Mouse (Mus musculus) midbrain, postnatal 0 days (tissue): ENCODE measurements around the gene Tjp3. TPM values are rescaled to one million over a fixed set of nuclear protein-coding genes. Genes with fewer than 3 reads are reported as not detected.

Experiments used
- ATAC-seq: fragments of 200-750 bp; cut with Nextera tagmentation; 2 replicates; pipeline ENCODE4 v1.8.0; 2017; ENCODE audit warnings: moderate number of reproducible peaks, mild to moderate bottlenecking, moderate TSS enrichment, moderate library complexity; ENCODE audit not compliant: low FRiP score
- DNase-seq: peaks from one replicate; pipeline ENCODE4 v3.0.0-alpha.2; 2015; ENCODE audit warnings: low spot score
- H3K27ac ChIP-seq: fragments of 300-500 bp; sonication (generic); 2 replicates; pipeline ENCODE4 v1.5.1; 2014; ENCODE audit warnings: low read depth, mild to moderate bottlenecking, low read length, mixed read lengths
- H3K27me3 ChIP-seq: fragments of 300-500 bp; sonication (generic); 2 replicates; pipeline ENCODE4 v1.6.1; 2014; ENCODE audit warnings: low read length, control low read depth, mixed read lengths; ENCODE audit not compliant: insufficient read depth
- H3K36me3 ChIP-seq: fragments of 300-500 bp; sonication (generic); 2 replicates; pipeline ENCODE4 v1.6.1; 2014; ENCODE audit warnings: low read length, control low read depth, mixed read lengths; ENCODE audit not compliant: insufficient read depth
- H3K4me1 ChIP-seq: fragments of 300-500 bp; sonication (generic); 2 replicates; pipeline ENCODE4 v1.6.1; 2014; ENCODE audit warnings: mild to moderate bottlenecking, control low read depth, antibody characterized with exemption, low read length, mixed read lengths; ENCODE audit not compliant: insufficient read depth
- H3K4me2 ChIP-seq: fragments of 300-500 bp; sonication (generic); 2 replicates; pipeline ENCODE4 v1.6.1; 2014; ENCODE audit warnings: low read depth, mild to moderate bottlenecking, low read length, mixed read lengths; ENCODE audit not compliant: poor library complexity, severe bottlenecking
- H3K4me3 ChIP-seq: fragments of 300-500 bp; sonication (generic); 2 replicates; pipeline ENCODE4 v1.5.1; 2014; ENCODE audit warnings: low read depth, mild to moderate bottlenecking, low read length, moderate library complexity
- H3K9ac ChIP-seq: fragments of 300-500 bp; sonication (generic); replicated peaks from 2 replicates; pipeline ENCODE4 v1.6.1; 2014; ENCODE audit warnings: mild to moderate bottlenecking, low read length, moderate library complexity, mixed read lengths; ENCODE audit not compliant: poor library complexity, severe bottlenecking
- H3K9me3 ChIP-seq: fragments of 300-500 bp; sonication (generic); 2 replicates; pipeline ENCODE4 v1.6.1; 2016; ENCODE audit warnings: low read length, control low read depth
- CTCF ChIP-seq: IDR thresholded peaks from 2 replicates; pipeline ENCODE4 v1.5.1; 2016; ENCODE audit warnings: antibody characterized with exemption, mild to moderate bottlenecking
- WGBS: fragments of 180-500 bp; shearing (Covaris S2); extraction: QIAGEN DNeasy Blood & Tissue Kit; methylation state at CpG from one replicate; pipeline ENCODE4 v1.1.7; 2014; 5-methylcytosine and 5-hydroxymethylcytosine counted together
- polyA plus RNA-seq: library from polyadenylated mRNA; unstranded; fragments of >200 nt; fragmentation: Nextera tagmentation; extraction: Ambion mirVana; gene quantifications from 2 replicates; pipeline ENCODE4 v1.2.1, GENCODE M21; 2015
- total RNA-seq: library from RNA; depleted of rRNA; stranded (reverse); fragments of >200 nt; gene quantifications from 2 replicates; pipeline ENCODE4 v1.2.3, GENCODE M21; 2014

Gene Tjp3
- total and polyA plus RNA-seq, 2 experiments from 2014 or later: 6.3 to 9.2 TPM

DNA sequence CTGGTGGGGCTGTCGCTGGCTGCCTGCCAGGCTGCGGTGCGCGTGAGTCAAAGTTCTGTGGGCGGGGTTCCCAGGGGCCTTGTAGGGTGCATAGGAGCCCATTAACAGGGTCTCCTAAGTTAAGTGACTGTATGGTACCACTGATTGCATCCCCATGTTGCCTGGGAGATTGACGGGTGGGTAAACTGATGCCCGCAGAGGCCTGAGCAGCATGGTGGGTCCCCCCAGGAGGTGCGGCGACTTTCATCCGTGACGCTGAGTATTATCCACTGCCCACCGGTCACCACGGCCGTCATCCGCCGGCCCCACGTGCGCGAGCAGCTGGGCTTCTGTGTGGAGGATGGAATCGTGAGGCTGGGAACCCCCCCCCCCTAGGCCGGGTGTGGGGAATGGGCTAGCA is 19.0 kb downstream of the Tjp3 start:
- Histone ChIP-seq H3K9me3 (no peaks in the 10 kb centered on the region), H3K4me1 (peaks cover 5% of the 10 kb centered on the region), H3K36me3 (peaks cover 30% of the 10 kb centered on the region), H3K9ac (no peak overlapping the region), H3K27me3 (no peaks in the 10 kb centered on the region), H3K4me2 (no peak overlapping the region), H3K27ac (no peak overlapping the region), H3K4me3 (no peak overlapping the region)
- TF ChIP-seq CTCF: no peak
- no peak for DNase-seq
- no peak for ATAC-seq
- WGBS: 92% methylated on average over 21 of the region's 21 CpGs

DNA sequence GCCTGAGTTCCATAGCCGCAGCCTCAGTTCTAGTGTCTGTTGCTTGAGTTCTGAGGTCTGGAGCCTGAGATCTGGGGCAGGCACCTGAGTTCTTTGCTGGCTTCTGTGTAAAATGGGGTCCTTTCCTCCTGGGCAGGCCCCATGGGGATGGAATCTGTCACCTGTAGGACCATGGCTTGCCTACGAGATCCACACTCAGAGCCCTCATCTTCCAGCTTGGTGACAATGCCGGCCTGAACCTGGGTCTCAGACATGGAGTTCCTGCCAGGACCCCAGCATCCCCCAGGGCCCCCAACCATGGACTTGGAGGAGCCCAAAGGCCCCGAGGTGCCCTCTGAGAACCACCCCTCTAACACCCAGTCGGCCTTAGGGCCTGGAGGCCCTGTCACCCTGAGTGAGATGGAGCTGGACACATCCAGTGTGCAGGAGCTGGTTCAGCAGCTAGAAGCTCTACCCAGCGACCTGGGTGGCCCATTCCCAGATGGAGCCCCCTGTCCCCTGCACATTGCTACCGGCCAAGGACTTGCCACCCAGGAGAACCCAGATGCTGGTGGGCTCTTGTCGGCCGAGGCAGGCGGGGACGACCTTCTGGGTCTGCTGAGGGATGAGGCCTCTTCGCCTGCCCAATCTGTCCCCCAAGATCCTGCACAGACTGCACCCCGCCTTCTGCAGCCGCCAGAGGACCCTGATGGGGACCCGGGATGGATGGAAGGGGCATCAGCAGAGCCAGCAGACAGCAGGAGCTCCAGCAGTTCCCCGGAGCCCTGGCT is 22.6 kb downstream of the Tjp3 start:
- ATAC-seq (no peak), DNase-seq (no peak)
- Histone ChIP-seq H3K27ac (no peak overlapping the region), H3K4me1 (peaks cover 13% of the 10 kb centered on the region), H3K4me3 (peak overlapping the region; percentile 61), H3K4me2 (peak overlapping the region; percentile 82), H3K9ac (peak overlapping the region; percentile 70), H3K9me3 (no peaks in the 10 kb centered on the region), H3K27me3 (no peaks in the 10 kb centered on the region), H3K36me3 (peaks cover 38% of the 10 kb centered on the region)
- no peak for TF ChIP-seq CTCF
- WGBS: 74% methylated on average over 14 of the region's 16 CpGs

DNA sequence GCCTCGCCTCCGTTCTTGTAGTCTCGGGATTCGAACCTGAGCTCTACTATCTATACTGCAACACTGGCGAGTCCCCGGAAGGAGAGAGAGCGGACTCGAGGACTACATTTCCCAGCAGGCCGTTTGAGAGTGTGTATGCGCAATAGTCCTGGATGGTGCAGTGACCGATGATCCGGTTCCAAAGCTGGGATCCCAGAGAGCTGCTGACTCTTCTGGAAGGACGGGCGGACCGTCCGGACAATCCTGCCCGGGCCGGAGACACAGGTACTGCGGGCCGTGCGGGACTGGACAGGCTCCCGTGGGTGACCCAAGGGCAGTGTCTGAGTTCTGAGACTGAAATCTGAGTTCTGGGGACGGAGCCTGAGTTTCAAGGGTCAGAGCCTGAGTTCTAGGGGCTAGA is 23.3 kb downstream of the Tjp3 start:
- DNase-seq (peak; percentile 95), ATAC-seq (no peak)
- Histone ChIP-seq H3K27ac (peak overlapping the region; percentile 39; the same call in 1 of the 2 replicates), H3K4me2 (peak overlapping the region; percentile 82), H3K9ac (peak overlapping the region; percentile 70), H3K4me1 (peaks cover 13% of the 10 kb centered on the region), H3K9me3 (no peaks in the 10 kb centered on the region), H3K36me3 (peaks cover 35% of the 10 kb centered on the region), H3K27me3 (no peaks in the 10 kb centered on the region), H3K4me3 (peak overlapping the region; percentile 61)
- TF ChIP-seq CTCF: no peak
- WGBS: 3% methylated on average over 23 of the region's 23 CpGs

DNA sequence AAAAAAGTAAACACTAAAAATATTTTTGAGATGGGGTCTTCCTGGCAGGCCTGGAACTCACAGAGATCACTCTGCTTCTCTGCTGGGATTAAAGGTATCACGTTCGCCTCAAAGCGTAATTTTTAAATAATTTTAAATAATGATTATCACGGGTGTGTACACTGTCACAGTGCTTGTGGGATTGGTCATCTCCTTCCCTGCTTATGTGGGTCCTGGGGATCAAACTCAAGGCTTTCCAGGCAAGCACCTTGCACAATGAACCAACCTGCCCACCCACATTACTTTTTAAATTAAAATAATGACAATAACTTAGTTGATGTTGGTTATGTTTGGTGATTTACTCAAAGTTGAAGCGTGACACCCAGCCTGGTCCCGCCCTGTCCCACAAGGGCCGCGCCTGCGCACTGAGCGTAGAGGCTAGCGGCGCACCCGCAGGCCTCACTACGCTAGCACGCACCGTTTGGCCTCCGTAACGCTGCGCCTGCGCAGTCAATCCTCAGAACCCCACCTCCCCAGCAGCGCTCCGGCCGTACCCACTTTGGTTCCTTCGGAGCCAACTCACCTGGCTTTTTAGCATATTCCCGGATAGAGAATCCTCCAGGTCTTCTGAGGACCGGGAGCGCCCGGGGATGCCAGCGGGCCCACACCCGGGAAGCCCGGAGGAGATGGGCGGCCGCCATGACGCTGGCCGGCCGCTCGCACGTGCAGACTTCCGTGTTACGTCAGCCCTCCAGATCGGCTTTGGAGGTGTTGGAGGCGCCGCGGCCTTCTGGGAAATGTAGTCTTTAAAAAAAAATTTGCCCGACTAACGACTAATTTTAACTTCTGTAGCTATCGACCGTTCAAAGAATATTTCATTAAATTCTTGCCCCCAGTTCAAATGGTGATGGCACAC is 24.9 kb downstream of the Tjp3 start, which contains the start of the genes Mrpl54 and Apba3:
Gene Mrpl54 (minus strand): TSS at position 724 of the 895 bp plus-strand sequence.
Gene Apba3 (plus strand): TSS at position 750 of the 895 bp plus-strand sequence.
- Histone ChIP-seq H3K27me3 (no peaks in the 10 kb centered on the region), H3K9ac (peak within 1 kb of the TSS; percentile 75), H3K4me1 (peaks cover 13% of the 10 kb centered on the region), H3K9me3 (no peaks in the 10 kb centered on the region), H3K36me3 (peaks cover 32% of the 10 kb centered on the region), H3K4me2 (peak within 1 kb of the TSS; percentile 82), H3K4me3 (peak within 1 kb of the TSS; percentile 61), H3K27ac (peak within 1 kb of the TSS; percentile 83)
- WGBS: under 1% methylated on average over 48 of the region's 48 CpGs
- ATAC-seq: peak; percentile 91
- DNase-seq: peak; percentile 95
- TF ChIP-seq CTCF: no peak

DNA sequence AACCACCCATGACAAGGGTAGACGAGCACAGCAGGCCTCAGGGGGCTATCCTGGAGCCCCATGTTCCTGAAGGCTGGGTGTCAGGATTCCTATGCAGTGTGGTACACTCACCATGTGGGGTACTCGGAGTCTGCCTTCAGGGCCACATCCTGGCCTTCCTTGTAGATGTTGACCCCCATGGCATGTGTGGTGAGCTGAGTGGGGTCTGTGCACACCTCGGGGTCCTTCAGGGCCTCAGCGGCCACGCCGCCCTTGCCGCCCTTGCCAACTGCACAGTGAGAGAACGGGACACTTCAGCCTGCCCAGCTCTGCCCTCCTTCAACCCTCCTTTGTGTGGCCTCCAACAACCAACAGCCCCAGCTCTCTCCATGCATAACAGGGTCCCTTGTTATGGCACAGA is 25.8 kb downstream of the Tjp3 start:
- no peak for ATAC-seq
- peaks cover 26% of the 10 kb centered on the region for H3K36me3 ChIP-seq
- no peak overlapping the region; the same call in 1 of the 2 replicates for H3K9ac ChIP-seq

More for the DNA sequence above, 25.8 kb downstream of the Tjp3 start:
- 97% methylated on average over 8 of the region's 8 CpGs for WGBS
- Histone ChIP-seq H3K4me3 (no peak overlapping the region), H3K4me1 (peaks cover 13% of the 10 kb centered on the region), H3K27ac (no peak overlapping the region), H3K9me3 (no peaks in the 10 kb centered on the region), H3K4me2 (peak overlapping the region; percentile 53; the same call in 1 of the 2 replicates), H3K27me3 (no peaks in the 10 kb centered on the region)
- no peak for TF ChIP-seq CTCF
- no peak for DNase-seq
